Mouse (Mus musculus): Measurements from ENCODE around the gene Cdipt.

DNA sequence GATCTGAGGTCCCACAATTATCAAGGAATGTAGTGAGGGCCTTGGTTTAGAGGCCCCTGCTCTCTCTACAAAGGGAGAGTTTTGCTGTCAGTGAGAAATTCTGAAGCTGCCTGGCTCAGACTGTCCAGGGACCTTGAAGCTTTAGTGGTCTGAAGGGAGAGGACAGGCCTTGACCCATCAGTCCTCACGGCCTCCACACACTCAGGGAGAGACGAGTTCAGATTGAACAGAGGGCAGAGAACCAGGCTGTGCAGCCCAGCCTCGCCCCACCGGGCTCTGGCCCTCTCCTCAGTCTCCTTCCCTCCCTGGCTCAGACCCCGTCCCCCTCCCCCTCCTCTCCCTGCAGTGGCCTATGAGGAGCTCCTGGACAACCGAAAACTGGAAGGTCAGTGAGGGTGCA is 8.4 kb upstream of the Cdipt start:
- TF ChIP-seq EP300 (IDR thresholded peaks at IDR 0.05; ENCODE audit: insufficient read depth, low read depth, low read length) (no peak), POLR2A (IDR thresholded peaks at IDR 0.05; ENCODE audit: insufficient read depth, low read depth, low read length) (no peak), CTCF (IDR thresholded peaks at IDR 0.05) (no peak)

Data from heart, adult 2 months (tissue).